Mouse (Mus musculus) testis, postnatal 10 days (tissue): ENCODE results near the gene Zg16.
A peak's percentile ranks its signal among the peaks of the same experiment; 100 is the strongest.

Experiments
- DNase-seq: peaks from one replicate; pipeline ENCODE4 v3.0.0; 2021; ENCODE audit warnings: low spot score

Gene Zg16

DNA sequence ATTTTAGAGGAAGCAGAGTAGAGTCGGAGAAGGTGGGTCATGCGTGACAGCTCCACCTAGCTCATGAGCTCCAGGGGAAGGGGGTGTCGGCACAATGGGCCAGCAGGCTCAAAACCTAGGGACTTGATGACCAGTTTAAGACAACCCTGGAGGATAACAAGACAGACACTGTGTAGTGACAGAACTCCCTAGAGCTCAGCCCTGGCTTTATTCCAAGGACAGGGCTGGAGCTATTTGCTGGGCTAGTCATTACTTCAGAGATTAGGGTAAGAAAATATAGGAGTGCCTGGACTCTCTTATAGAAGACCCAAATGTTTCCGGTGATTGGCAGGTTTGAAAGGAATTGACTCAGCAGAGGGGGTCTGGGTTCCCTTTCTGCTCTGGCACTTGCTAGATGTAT lies 13.9 kb downstream of the Zg16 start:
- DNase-seq, result no peak

- DNase-seq, result no peak
Measured at GRCm38 (mm10) chr7:127070871-127071413, 16.2 kb downstream of the Zg16 start.

- DNase-seq, result no peak
Measured at GRCm38 (mm10) chr7:127066317-127066716, 20.8 kb downstream of the Zg16 start.

- DNase-seq, result no peak
Measured at GRCm38 (mm10) chr7:127065538-127065937, 21.6 kb downstream of the Zg16 start.

DNA sequence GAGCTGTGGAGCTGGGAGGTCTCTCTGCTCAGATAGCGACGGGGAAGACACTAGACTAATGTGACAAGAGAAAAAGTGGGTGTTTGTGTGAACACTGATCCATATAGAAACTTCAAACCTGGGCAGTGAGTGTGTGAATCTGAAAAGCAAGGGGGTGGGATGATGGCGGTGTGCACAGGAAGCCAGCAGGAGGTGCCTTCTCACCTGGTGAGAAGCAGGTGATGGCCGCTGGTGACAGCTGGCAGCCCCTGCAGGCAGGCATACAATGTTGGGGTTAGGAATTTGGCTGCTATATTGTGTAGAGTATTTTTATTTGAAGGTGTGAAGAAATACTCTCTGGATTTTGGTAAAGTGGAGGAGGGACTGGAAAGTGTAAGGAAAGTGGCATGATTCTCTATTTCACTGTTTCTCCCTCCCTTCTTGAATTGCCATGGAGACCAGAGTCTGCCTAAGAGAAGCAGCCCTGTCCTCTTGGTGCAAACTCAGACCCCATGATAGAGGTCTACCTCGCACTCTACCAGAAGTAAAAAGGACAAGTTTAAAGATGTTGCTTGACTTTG lies 32.0 kb downstream of the Zg16 start:
- DNase-seq, result no peak

DNA sequence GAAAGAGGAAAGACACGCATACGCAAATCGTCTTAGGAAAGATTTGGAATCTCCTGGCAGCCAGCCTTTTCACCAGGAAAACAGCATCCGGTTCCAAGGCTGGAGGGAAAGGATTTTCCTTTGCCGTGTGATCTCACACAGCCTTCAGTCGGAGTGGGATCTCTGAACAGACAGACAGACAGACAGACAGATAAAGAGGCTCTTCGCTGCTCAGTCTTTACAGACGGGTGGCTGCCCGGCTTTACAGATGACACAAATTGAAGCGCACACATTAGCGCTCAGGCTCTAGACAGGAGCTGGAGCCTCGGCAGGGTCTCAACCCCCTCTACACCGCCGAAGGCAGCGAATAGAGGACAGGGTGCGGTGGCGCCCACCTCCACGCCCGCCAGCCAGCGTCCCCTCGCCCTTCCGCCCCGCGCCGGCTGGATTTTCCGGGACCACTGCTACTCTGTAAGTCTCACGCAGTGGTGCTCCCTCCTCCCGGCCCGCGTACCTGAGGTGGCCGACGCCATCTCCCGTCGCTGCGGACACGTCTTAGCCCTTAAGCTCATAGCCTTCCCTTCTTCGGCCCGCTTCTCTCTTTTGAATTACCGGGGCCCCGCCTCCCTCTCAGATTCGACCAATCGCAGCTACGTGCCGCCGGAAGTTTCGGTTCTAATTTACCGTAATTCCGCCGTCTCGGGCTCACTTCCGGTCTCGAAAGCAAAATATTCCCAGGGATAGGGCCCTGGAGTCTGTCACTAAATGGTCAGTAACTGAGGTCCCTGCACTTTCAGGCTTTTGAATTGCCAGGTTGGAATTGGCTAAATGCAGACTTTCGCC lies 45.1 kb downstream of the Zg16 start, which contains the start of gene Kif22:
Gene Kif22 (minus strand): TSS at position 621 of the 822 bp plus-strand sequence.
- peak; percentile 94 for DNase-seq

- no peak for DNase-seq
Measured at GRCm38 (mm10) chr7:127031244-127031643, 55.9 kb downstream of the Zg16 start.

DNA sequence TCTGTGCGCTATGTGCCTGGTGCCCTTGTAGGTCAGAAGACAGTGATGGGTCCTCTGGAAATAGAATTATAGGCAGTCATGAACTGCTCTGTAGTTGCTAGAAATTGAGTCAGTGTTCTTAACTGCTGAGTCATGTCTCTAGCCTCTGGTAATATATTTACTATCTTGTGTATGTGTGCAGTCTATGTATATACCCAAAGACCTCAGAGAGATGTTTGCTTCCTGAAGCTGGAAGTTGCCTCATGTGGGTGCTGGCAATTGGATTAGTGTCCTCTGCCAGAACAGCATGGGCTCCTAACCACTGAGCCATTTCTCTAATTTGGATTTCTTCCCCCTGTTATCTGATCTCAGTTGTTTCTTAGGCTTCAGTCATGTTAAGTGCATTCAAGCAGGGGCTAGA lies 57.0 kb downstream of the Zg16 start:
- DNase-seq, result no peak

GRCm38 (mm10) chr7:127027885-127028284 lies 59.2 kb downstream of the Zg16 start:
- no peak for DNase-seq

GRCm38 (mm10) chr7:127026984-127027726 lies 60.0 kb downstream of the Zg16 start, which contains the start of gene Maz:
Maz (minus strand) TSS chr7:127027037.
- peak; percentile 99 for DNase-seq

DNA sequence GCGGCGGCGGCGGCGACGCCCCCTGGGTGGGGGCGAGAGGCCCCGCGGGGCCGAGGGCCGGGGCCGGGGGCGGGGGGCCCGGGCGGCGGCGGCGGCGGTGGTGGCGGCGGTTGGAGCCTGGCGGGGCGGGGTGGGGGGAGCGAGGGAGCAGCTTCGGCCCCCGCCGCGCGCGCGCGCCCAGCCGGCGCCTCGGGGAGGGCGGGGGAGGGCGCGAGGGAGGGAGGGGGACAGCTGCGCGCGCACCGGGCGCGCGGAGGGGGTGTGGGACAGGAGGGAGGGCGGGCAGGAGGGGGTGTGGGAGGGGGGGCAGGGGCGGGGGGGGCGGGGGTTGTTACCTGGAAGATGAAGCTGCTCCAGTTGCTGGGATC lies 60.5 kb downstream of the Zg16 start:
- DNase-seq, result peak; percentile 95

DNA sequence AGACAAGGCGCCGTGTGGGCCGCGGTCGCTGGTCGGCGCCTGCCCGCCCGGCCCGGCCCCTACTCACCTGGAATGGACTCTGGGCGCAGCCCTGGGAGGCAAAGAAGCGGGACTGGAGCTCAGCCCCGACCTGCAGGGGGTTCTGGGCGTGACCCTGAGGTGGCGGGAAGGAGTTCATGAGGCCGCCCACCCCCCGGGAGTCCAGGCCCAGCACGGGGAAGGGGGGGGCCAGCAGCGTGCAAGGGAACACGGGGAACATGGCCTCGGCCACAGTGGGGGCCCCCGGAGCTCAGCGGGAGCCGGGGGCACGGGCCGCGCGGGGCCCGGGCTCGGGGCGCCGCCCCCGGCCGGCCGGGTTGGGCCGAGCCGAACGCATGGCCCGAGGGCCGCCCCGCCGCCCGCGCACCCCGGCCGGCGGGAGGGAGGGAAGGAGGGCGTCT lies 60.9 kb downstream of the Zg16 start:
- peak; percentile 83 for DNase-seq

GRCm38 (mm10) chr7:127025556-127026160 lies 61.5 kb downstream of the Zg16 start:
- peak; percentile 81 for DNase-seq

DNA sequence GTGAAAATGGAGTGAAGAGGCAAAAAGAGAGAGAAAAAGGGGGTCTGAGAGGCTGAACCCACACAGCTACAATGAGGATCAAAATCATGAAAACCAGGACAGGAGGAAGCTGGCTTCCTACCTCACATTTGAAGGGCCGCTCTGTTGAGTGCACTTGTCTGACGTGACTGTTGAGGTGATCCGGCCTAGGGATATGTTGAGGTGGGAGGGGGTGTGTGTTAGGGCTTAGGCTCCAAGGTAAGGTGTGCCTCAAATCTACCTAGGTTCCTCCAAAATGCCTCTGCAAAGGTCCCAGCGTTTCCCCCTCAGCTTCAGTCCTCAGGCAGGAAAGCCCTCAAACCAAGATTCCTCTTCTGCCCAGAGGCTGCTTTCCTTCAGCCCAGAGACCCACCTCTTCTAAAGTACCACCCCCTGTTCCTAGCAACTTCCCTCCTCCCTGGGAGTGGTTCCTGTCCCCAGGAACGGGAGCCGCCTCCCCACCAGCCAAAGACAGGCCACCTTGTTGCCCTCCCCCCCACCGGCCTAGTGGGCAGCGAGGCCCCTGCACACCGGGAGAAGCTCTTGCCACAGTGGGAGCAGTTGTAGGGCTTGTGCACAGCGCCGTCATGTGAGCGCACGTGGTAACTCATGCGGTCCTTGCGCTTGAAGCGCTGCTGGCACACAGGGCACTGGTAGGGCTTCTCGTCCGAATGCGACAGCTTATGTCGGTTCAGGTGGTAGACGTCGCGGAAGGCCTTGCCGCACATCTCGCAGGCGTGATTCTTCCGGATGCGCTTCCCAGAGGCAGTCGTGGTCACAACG lies 62.2 kb downstream of the Zg16 start:
- DNase-seq, result peak; percentile 83

GRCm38 (mm10) chr7:127023896-127024690 lies 63.0 kb downstream of the Zg16 start:
- no peak for DNase-seq

DNA sequence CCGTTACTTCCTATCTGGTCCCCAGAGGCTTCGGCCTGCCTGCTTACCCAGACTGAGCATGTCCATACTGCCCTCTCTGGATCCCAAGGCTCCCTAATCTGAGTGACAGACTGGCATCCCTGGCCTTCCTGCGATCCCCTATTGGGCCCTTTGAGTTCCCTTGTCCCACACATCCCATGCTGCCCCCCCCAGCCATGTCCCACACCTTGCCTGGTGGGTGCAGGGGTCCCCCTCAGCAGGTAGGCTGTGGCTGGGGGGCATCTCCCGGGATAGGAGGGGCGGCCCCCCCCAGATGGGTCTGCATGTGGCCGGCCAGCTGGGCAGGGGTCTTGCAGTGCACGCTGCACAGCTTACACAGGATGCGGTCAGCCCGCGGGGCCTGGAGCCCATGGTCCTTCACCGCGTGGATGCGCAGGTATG lies 63.8 kb downstream of the Zg16 start:
- no peak for DNase-seq

DNA sequence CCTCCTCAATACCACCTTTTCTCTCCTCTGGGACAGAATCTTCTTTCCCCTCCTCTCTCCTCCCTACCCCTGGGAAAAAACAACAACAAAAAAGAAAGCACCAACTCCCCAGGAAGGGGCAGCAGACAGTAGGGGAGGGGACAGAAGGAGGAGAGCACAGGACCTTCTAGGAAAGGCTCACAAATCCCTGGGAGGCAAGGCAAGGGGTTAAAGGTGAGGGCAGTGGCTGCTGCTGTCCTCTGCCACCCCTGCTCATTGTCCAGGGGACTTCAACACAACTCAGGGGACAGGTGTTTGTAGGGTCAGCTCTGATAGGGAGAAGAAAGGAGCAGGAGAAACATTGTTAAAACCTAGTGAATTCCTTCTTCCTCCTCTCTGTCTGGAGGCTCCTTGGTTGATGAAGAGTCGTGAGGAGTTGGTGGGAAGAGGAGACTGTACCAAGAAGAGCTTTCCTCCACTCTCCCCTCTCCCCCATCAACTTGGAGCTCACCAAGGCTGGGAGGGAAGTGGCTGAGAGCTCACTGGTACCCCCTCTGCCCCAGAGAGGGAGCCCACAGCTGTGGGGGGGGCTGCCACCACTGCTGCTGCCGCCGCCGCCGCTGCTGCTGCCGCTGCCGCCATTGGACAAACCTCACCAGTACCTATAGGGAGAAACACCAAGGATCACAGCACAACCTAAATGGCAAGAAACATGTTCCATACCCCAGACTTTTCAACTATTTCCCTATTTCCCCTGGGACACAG lies 64.4 kb downstream of the Zg16 start:
- no peak for DNase-seq

DNA sequence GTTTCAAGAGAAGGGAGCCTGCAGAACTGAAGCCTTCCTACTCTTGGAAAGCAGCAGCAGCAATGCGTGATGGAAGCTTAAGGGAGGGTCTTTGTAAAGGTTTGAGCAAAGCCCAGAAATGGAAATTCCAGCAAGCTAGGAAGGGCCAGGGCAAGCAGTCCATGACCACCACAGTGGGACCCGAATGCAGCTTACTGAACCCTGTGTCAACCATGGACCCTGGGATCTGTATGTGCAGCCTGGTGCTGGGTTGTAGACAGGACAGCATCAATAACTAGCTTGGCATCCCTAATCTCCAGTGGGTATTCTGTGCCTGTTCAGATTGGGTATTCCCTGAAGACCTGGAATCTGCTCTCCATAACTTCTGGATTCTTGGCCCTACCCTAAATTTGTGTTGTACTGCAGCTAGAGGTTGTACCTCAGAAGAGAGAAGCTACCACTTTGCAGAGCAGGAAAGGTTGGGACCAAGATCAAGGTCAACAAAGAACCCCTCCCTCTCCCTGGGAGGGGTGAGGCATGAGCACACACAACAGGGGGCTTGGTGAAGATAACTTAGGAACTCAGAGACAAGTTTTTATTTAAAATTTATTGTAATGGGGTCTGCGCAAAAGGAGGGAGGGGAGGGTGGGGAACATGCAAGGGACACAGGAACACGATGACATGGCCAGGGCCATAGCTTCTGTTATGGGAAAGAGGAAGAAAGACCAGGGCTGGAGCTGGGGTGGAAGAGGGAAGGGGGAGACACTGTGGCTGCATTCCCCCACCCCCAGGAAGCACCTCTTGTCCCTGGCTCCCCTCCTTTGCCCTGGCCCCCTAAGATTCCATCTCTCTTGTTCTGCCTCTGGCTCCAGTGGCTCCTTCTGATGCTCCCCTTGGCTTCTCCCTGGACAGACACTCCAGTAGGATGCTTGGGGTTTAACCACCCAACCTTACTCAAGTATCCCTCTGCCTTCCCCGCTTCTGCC lies 65.3 kb downstream of the Zg16 start:
- DNase-seq, result no peak
